Mouse (Mus musculus) megakaryocyte, adult 5-6 weeks (primary cell): ENCODE data around the gene 2010111I01Rik. TPM values are rescaled to one million over a fixed set of nuclear protein-coding genes. Genes with fewer than 3 reads are reported as not detected.
"Not testable (repeated sequence)": the region's sequence is repeated elsewhere in the genome, so short reads cannot be mapped to it uniquely, and the experiment has no call there.

Experiments used
- ATAC-seq: 2 replicates; pipeline ENCODE4 v1.8.0; 2016; ENCODE audit warnings: mild to moderate bottlenecking, inconsistent platforms; ENCODE audit not compliant: poor library complexity, severe bottlenecking
- total RNA-seq, 2 experiments: library from RNA; stranded (forward) in 1 of 2; stranded (reverse) in 1 of 2; fragments of 153-499, 151-499 nt in 1 of 2; fragments of 221-1000, 200-1000 nt in 1 of 2; gene quantifications; 2 replicates each; pipeline versions ENCODE4 v1.2.3 to v1.2.4; 2015 to 2017

2010111I01Rik gene
- total RNA-seq, 2 experiments from 2014 or later = 18.1 to 21.5 TPM

DNA sequence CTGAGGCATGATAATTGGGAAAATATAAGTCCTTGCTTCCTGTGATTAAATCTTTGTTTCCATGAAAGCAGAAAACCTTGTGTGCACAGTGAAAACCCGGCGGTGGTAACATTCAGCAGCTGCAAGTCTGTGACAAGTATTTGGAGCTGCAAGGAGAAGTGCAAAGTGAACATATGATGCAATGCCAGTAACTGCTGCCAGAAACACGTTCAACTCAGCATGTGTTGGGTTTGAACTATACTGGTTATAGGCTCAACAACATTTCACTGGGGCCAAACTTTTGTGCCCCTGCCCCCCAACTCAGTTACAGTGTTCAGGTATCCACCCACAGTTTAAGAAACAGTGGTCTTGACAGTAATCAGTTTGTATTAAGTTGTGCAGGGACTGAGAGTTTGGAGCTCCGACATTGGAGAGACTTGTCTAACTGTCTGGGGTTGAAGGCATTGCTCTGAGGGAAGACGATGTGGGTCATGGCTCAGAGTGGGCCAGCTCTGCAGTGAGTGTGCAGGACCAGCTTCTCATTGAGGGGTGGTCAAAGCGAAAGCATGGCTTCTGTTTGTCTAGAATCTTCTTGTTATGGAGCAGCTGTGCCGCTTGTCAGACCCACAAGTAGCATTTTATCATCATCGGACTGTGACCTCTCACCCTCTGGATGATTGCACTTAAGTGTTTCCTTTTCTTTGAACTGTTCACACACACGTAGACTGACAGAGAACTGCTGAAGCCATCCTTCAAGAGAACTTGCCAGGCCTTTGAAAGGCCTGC is 109.4 kb downstream of the 2010111I01Rik start:
- no peak for ATAC-seq

DNA sequence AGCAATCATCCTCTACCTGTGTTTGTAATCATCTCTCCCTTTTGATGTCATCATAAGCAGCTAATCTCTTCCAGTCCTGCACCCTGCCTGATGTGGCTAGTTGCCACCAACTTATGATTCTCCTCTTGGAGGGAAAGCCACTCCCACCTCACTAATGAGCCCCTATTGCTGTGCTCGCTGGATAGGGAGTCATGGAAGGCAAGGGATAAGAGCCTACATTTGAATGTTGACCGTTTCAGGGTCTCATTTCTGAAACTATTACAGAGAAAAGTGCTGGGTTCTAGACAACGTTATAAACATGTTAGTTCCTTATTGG is 109.9 kb downstream of the 2010111I01Rik start:
- ATAC-seq = no peak

DNA sequence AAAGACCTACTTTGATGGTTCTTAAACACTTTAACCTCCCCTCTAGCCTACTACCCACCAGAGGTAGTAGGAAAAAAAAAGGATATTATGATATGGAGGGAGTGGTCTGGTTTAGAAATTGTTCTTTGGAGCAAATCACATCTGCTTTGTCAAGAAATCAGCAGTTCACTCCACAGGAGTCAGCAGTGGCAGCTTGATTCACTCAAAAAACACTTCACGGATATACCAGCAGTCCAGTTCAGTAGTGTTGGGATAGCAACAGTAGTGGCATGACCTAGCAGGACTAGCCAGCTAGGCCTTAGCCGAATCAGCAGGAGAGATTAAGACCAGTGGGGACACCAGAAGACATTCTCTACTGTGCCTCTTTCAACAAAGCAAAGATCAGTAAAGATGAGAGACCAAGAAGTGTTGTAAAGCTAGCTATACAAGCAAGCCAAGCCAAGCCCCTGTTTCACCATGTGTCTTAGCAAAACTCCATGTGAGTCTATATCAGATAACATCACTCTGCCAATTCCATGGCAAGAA is 110.7 kb downstream of the 2010111I01Rik start:
- ATAC-seq = no peak

DNA sequence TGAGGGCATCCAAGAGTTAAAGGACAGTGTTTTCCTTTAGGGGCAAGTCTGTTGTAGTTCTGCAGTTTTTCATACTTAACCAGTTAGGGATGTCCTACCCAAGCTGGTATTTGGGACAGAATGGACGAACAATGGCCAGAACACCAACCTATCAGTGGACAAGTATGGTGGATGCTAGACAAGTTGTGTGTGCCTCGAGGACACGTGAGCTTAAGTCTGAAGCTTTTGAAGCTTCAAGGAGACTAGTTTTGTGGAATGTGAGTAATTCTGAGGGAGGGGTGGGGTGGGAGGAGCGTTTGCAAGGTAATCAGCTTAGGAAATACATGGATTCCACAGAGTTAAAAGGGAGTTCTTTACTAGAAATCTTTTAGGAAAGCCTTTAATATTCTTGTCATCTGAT is 115.5 kb downstream of the 2010111I01Rik start:
- ATAC-seq = no peak

DNA sequence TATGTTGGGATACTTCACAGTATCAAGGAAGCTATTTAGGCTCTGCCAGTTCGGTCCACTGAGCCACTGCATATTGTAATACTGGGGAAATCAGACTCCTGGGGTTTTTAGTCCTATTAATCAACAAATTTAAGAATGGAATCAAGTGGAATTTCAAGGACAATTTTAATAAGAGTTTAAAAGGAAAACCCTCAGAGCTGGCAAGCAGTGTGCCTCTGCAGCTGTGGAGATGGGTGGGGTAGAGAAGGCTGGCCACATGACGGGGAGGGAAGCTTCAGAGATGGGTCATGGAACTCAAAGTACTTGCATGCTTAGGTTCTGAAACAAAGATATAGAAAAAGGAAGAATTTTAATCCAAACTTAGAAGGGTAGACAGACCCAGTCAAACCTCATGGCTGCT is 116.1 kb downstream of the 2010111I01Rik start:
- ATAC-seq = no peak

DNA sequence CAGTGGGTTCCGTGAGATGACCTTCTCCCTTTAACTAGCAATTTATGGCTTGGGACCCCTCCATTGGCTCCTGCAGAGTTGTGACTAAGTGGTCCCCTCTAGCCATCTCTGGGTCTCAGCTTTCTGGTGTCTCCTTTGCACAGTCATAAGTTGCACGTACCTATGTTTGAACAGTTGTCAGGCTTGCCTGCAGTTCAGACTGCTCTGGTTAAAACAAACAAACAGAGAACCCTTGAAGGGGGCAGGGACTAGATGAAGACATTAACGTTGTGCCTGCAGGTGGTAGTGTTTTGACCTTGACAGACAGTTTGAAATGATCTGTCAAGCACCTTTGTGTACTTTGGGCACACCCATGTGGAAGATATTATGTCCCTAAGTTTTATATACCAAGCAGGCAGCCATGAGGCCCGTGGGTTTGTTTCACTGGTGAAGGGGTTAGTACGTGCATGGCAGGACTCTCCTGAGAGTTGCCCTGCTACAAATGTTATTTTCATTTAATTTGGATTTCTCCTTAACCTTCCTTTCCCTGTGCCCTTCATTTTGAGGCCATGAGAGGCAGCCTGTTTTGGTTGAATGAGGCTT is 118.0 kb downstream of the 2010111I01Rik start:
- ATAC-seq = no peak

DNA sequence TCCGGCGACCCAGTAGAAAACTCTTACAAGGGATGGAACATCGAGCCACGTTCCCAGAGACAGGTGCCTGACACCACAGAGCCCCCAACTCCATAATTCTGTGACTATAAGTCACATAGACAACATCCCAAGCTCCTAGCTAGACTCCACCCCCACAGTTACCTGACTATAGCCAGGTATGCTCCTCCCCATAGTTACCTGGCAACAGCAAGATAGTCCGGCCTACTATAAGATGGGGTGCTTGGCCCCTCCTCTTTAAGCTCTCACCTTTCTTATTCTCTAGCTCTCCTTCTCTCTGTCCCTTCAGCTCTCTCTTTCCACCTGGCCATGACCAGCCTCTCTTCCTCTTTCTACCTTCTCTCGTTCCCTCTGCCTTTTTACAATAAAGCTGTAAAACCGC is 118.4 kb downstream of the 2010111I01Rik start:
- not testable (repeated sequence) for ATAC-seq

DNA sequence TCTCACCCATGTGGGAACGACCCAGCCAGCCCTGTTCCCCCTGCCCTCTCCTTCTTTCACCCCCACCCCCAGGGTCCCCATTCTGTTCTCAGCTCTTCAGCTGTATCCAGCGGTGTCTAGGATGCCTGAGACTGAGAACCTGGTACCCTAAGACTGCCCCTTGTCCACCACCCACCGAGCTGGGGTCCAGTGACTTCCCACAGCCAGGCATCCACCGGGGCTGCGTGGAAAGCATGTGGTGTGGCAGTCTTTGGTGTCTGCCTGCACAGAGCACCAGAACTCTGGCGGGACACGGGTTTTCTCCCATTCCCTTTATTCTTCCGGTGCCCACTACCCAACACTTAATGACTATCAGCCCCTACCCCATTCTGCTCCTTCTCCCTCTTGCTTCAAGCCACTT is 119.0 kb downstream of the 2010111I01Rik start:
- ATAC-seq = no peak

DNA sequence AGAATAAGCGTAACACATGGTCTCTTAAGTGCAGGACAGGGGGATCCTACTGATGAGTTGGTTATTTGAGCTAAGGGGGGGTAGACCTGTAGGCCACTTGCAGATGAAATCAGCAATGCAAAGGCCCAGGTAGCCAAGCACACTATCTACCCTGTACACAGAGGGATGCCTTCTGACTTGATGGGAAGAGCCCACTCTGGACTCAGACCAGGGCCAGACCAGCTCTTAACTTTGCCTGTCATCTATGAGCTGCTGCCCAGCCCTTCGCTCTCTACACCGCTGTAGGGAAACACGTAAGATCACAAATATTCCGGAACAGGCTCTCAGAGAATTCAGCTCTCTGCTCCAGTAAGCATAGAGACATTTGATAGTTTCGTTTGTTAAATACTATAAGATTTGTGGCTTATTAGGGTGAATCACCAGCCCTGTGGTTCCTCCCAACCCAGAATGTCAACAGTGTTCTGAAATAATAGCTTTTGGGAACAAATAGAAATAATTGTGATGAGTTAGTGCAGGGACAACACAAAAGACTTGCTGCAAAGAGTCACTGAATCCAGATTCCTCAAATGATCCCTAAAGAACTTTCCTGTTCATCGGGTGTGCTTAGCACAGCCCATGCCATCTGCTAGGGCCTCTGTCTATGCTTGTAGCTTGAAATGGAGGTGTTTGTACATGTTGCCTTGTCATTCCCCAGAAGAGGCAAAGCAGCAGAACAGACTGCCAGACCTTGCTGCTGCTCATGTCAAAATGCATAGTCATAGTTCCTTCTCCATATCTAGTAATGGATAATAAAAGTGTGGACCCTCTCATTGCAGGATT is 123.4 kb downstream of the 2010111I01Rik start:
- no peak for ATAC-seq

DNA sequence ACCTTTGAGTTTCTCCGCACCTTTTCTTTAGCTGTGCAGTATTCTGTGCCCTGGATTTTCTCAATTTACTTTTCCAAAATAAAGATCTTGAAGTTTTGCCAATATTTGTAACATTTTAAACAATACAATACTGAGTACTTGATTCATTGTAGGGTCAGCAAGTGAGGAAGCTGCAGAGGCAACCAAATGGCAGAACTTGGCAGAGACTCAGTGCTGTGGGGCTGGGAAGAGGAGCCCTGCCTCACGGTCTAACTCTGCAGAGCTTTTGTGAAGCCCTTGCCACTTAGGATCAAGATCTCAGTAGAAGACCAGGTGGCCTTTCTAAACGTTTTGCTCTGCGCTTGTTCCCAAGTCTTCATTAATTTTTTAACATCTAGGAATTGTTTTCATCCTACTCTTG is 124.8 kb downstream of the 2010111I01Rik start:
- no peak for ATAC-seq

DNA sequence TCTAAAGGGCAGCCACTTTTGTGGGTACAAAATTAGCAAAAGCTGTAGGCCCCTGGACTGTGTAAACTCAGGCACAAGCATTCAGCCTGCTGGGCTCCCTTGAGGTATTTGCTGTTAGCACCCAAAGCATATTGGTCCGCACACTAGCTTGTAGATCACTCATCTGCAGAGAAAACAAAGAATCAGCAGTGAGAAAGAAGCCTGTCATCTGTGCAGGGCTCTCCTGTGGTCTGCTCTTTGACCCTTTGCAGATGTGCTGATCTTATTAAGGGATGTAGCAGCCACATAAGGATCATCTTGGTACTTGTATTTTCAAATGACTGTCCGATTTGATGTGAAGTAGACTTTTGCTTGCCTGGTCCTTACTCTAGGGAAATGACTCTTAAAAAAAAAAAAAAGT is 126.6 kb downstream of the 2010111I01Rik start:
- ATAC-seq = no peak

DNA sequence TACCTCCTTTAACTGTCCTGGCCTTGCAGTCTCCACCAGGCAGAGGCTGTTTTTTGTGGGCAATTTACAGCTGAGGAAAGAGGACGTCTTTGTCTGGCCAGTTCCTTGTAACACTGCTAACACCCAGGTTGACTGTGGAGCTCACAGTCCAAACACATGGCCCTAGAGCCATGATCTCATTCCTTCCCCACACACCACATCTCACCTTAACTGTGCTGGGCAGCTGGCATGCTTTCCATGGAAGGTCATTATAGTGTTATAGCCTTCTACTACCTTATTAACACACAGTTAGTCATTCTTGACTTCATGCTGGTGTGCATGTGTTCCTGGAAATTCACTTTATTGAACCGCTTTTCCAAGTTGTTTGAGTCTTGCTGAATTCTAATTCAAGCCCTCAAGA is 127.6 kb downstream of the 2010111I01Rik start:
- no peak for ATAC-seq

DNA sequence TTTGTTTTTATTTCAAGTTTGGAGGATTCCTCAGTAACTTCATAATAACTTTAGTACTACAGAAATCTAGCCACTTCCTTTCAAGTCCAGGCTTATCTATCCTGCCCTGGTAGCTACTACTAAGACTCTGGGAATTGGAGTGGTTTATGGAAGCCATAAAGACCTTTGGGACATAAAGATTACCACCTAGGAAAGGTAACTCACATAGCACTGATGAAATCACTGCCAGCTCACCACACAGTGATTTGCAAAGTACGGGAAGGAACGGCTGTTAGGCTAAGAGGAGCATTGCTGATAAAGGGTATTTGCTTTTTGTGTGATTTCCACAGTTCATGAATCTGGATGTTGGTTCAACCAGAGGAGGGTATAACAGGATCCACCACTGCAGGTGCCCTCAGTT is 128.2 kb downstream of the 2010111I01Rik start:
- ATAC-seq = no peak

DNA sequence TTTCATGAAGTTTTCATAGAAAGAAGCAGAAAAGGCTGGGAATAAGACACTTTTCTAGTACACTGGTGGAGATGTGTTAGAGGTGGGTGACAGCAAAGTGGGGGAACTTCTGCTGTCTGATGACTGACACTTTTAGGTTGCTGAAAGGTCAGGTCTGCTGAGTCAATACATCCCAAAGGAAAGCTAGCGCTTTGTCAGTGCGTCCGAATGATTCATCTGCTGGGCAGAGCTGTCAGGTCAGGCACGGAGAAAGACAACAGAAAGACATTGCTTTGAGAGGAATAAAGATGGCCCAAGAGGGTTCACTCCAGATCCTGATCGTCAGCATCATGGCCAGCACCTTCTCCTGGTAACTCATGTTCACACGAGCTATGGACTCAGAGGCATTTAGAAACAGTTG is 128.9 kb downstream of the 2010111I01Rik start:
- ATAC-seq = no peak

DNA sequence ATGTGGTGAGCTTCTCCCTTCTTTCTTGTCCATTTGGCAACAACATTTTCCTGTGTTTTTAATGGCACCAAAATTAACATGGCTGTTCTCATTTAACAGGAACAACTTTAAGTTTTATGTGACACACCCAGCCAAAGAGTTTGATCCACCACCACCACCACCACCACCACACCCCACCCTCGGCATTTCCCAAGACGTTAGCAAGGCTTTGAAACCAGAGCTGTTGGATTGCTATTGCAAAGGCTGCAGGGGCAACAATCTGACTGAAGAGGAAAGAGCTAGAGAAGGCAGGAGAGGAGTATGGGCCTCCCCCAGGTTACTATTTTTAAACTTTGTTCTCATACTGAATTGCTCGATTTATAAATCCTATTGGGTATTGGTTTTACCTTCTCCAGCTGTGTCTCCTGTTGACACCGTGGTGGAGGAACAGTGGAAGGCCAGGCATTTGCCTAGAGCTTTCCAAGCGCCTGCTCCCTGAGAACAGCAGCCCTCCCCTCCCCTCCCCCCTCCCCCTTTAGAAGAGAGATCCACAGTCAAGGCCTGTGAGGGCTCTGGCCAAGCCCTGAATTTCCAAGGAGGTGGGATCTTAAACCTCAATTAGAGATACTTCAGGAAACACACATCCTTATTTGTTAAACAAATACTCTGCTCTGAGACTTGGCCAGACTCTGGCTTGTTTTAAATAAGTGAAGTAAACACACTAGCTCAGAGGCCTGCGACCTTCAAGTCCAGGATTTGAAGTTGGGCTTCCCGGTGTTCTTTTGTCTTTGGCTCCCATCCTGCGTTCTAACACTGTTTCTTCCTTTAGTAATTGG is 129.8 kb downstream of the 2010111I01Rik start:
- ATAC-seq = no peak

DNA sequence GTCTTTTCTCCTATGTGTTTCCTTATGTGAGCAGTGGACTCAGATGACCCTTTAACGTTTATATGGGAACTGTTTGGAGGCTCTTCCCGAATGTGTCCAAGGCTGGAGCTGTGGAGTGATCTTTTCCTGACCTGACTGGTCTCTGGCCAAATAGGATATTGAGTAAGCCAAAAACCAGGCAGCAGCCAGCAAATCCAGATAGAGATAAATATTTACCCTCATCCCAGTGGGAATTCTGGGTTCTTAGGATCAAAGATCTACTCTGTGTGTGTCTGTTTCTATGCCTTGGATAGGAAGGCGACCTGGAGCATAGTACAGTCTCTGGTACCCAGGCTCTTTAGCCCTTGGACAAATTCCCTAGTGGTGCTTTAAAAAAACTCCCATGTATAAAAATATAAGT is 132.1 kb downstream of the 2010111I01Rik start:
- no peak for ATAC-seq

DNA sequence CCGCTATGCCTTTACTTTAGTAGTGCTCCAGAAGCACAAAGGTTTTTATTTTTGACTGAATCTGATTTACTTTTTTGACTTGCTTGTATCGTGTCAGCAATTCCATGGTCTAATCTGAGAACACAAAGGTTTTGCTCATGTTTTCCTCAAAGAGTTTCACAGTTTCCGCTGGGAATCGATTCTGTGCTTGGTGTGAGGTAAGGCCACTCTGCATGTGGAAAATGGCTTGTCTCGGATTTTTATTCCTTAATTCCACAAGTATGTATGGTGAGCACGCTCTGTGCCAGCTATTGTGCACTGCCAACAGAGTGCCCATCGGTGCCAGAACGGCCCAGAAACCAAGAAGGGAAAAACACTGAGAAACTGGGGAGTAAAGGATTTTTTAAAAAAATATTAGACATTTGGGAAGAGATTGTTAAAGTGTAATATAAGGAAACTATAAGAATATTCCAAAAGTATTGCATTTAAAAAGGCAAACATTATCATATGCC is 132.8 kb downstream of the 2010111I01Rik start:
- no peak for ATAC-seq

DNA sequence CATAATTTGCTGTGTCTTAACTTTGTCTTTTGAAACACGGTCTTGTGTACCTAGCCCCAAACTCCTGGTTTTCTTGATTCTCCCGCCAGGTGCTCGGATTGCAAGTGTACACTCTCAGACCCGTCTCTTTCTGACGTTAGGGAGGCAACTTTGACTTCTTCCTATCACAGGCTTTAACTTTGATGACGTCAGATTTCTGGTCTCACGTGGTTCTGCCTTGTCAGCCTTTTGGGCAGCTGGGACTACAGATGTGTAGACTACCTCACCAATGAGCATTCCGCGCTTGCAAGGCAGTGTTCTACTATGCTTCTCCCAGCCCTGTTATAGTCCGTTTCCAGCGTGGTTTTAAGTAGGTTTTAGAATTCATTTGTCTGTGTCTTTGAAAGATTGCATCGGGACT is 137.1 kb downstream of the 2010111I01Rik start:
- ATAC-seq = no peak

DNA sequence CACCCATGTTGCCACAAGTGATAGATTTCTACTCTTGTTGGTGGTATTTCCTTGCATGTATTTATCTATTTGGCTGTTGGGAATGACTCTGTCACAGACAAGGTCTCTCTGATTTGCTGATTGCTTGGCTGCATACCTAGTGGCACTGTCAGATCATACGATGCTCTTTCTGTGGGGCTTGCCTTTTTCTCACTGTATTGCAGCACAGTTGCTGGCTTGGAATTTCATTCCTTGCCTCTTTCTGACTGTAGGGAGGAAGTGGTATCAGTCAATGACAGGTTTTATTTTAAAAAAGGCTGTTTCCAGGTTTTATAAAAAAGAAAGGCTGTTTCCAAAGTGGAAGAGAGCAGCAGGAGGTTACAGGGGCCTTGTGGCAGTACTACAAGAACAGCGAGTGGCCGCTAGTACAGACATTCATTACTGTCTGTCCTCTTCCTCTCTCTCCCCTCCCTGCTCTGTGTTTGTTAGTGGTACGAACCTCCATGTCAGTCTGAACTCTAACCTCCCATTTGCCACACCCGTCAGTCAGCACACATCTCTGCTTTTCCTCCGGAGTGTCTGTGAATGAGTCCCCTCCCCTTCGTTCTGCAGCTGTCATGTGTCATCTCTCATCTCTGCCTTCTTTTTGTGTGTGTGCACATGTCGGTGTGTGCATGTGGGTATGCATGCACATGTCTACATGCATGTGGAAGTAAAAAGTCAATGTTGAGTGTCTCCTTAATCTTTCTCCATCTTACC is 138.3 kb downstream of the 2010111I01Rik start:
- no peak for ATAC-seq

DNA sequence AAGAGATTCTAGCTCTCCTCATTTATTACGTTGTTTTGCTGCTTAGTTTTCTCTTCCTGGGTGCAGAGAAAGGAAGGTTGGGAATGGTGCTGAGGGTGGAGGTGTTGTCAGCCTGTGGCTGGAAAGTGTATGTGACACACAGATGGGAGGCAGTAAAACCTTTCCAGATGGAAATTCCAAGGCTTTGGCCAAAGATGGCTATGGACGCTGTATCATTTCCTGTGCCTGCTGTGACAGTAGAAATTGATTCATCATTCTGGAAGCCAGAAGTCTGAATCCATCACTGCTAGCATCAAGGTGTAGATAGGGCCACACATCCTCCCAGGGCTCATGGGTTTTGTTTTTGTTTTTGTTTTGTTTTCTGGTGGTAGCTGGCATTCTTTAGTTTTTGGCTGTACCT is 141.9 kb downstream of the 2010111I01Rik start:
- no peak for ATAC-seq
